Mouse (Mus musculus) intestine, postnatal 0 days (tissue): ENCODE data around the gene Cdc42bpa. TPM values are rescaled to one million over a fixed set of nuclear protein-coding genes. Genes with fewer than 3 reads are reported as not detected.

Experiments used
- ATAC-seq: fragments of 200-750 bp; cut with Nextera tagmentation; 2 replicates; pipeline ENCODE4 v1.8.0; 2017; ENCODE audit warnings: mild to moderate bottlenecking, moderate TSS enrichment, moderate library complexity
- H3K27ac ChIP-seq: fragments of 300-500 bp; sonication (generic); 2 replicates; pipeline ENCODE4 v1.5.1; 2014; ENCODE audit warnings: mild to moderate bottlenecking, low read depth, low read length, moderate library complexity
- H3K27me3 ChIP-seq: fragments of 300-500 bp; sonication (generic); replicated peaks from 2 replicates; pipeline ENCODE4 v1.6.1; 2014; ENCODE audit warnings: low read length, mixed read lengths; ENCODE audit not compliant: control insufficient read depth, insufficient read depth
- H3K36me3 ChIP-seq: fragments of 300-500 bp; sonication (generic); 2 replicates; pipeline ENCODE4 v1.6.1; 2014; ENCODE audit warnings: mild to moderate bottlenecking, moderate library complexity; ENCODE audit not compliant: control insufficient read depth, insufficient read depth
- H3K4me1 ChIP-seq: fragments of 300-500 bp; sonication (generic); replicated peaks from 2 replicates; pipeline ENCODE4 v1.6.1; 2014; ENCODE audit warnings: antibody characterized with exemption, low read length, mixed read lengths; ENCODE audit not compliant: control insufficient read depth, insufficient read depth
- H3K4me2 ChIP-seq: fragments of 300-500 bp; sonication (generic); replicated peaks from 2 replicates; pipeline ENCODE4 v1.6.1; 2014; ENCODE audit warnings: low read depth, mild to moderate bottlenecking, moderate library complexity
- H3K4me3 ChIP-seq: fragments of 300-500 bp; sonication (generic); 2 replicates; pipeline ENCODE4 v1.5.1; 2014; ENCODE audit warnings: low read depth, low read length
- H3K9ac ChIP-seq: fragments of 300-500 bp; sonication (generic); 2 replicates; pipeline ENCODE4 v1.6.1; 2014; ENCODE audit warnings: mild to moderate bottlenecking, low read depth, low read length
- H3K9me3 ChIP-seq: fragments of 300-500 bp; sonication (generic); 2 replicates; pipeline ENCODE4 v1.6.1; 2016; ENCODE audit warnings: mixed run types; ENCODE audit not compliant: control insufficient read depth
- CTCF ChIP-seq: sonication (generic); IDR thresholded peaks from 2 replicates; pipeline ENCODE4 v1.5.1; 2016; ENCODE audit warnings: low read depth, mild to moderate bottlenecking, control low read depth, antibody characterized with exemption, moderate library complexity
- WGBS: fragments of 180-500 bp; shearing (Covaris S2); extraction: QIAGEN DNeasy Blood & Tissue Kit; methylation state at CpG from one replicate; pipeline ENCODE4 v1.1.7; 2014; 5-methylcytosine and 5-hydroxymethylcytosine counted together
- polyA plus RNA-seq: library from polyadenylated mRNA; unstranded; fragments of >200 nt; fragmentation: Nextera tagmentation; extraction: Ambion mirVana; gene quantifications from 2 replicates; pipeline ENCODE4 v1.2.1, GENCODE M21; 2015

The Cdc42bpa gene
- polyA plus RNA-seq, 1 experiment from 2014 or later, result 9.2 TPM

DNA sequence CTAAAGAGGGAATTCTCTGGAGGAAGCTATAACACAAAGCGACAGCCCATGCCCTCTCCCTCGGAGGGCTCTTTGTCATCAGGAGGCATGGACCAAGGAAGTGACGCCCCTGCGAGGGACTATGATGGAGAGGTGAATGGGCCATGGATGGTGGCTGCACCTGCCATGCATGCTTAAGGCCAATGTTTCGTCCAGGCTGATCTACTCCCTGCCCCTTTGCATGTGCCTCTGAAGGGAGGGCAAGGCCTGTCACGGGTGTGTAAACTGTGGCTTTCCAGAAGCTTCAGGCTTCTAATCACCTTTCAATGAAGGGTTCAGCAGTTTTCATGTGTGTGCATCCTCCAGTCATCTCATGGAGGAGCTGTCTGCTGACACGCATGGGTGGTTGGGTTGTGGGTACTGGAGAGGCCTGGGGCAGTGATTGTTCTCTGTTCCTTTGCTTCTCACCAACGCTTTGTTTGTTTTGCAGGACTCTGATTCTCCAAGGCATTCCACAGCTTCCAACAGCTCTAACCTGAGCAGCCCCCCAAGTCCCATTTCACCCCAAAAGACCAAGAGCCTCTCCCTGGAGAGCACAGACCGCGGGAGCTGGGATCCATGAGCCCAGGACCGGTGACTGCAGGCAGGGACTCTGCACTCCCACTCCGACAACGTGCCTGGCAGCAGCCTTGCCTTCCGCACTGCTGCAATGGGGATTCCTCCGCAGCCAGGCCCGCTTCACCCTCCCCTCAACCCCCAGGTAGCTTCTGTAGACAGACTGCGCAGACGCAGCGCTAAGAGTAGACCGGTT lies 201.5 kb downstream of the Cdc42bpa start:
- Histone ChIP-seq H3K36me3 (peaks cover 36% of the 10 kb centered on the region), H3K9ac (no peak overlapping the region), H3K27me3 (no peaks in the 10 kb centered on the region), H3K9me3 (no peaks in the 10 kb centered on the region), H3K4me2 (no peak overlapping the region), H3K27ac (no peak overlapping the region), H3K4me1 (no peaks in the 10 kb centered on the region), H3K4me3 (no peak overlapping the region)
- no peak for TF ChIP-seq CTCF
- WGBS, result 87% methylated on average over 20 of the region's 20 CpGs
- ATAC-seq, result no peak

DNA sequence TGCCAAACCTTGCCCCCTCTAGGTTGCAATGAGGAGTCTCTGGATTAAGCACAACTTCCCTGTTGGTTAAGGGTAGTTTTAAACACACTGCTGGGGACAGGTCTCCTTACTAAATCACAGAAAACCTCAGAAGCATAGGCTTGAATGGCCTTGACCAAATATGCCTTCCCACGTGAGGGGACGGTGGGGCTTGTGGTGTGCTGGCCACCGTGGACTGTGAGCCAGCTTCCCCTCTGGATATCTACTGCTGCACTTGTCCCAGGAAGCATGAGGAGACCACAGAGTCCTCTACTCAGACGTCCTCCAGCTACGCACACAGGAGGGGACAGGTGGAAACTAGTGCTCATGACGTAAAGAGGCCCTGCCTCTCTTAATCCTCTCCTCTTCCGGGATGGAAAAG lies 202.7 kb downstream of the Cdc42bpa start:
- ATAC-seq, result no peak
- 81% methylated on average over 7 of the region's 7 CpGs for WGBS

DNA sequence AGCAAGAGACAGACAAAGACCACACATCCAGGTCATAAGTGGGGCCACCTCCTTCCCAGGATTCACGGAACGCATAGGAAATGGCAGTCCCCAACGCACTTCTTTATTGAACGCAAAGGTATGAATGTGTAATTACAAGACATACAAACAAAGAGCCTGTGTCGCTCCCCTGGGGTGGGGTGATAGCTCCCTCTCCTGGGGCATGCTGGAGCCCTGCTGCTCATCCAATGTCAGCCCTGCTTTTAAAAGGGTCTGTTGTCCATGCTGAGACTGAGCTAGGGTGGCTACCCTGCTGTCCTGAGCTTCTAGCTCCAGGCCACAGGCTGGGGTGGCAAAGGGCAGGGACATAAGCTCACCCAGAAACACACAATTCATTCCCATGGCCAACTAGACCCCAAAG lies 206.3 kb downstream of the Cdc42bpa start:
- TF ChIP-seq CTCF, result peak; percentile 42

More for the DNA sequence above, 202.7 kb downstream of the Cdc42bpa start:
- H3K27ac ChIP-seq, result no peak overlapping the region
- H3K27me3 ChIP-seq, result no peaks in the 10 kb centered on the region
- no peak overlapping the region for H3K4me2 ChIP-seq
- H3K4me3 ChIP-seq, result no peak overlapping the region
- H3K4me1 ChIP-seq, result no peaks in the 10 kb centered on the region
- TF ChIP-seq CTCF, result no peak
- H3K9me3 ChIP-seq, result no peaks in the 10 kb centered on the region
- H3K9ac ChIP-seq, result no peak overlapping the region
- H3K36me3 ChIP-seq, result peaks cover 48% of the 10 kb centered on the region

DNA sequence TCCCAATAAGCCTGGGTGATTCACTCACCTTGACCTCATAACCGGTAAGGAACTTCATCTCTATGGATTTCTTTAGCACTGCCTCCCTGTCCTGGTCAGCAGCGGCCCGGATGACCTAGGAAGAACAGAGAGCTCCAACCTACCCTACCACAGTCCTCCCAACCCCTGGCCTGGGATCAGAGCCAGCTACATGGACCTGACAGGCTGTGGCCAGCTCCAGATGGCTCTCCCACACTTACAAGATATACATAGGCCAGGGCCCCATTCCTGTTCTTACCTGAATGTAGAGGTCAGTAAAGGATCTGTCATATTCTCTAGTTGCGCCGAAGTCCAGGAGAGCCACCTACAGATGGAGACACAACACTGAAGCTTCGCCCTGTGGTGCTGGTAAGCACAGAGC lies 208.0 kb downstream of the Cdc42bpa start:
- ATAC-seq, result no peak
- H3K4me3 ChIP-seq, result no peak overlapping the region
- no peak overlapping the region for H3K27ac ChIP-seq
- TF ChIP-seq CTCF, result no peak
- no peak overlapping the region for H3K4me2 ChIP-seq
- peaks cover 49% of the 10 kb centered on the region for H3K36me3 ChIP-seq
- no peak overlapping the region for H3K9ac ChIP-seq
- WGBS, result 94% methylated on average over 6 of the region's 6 CpGs
- H3K4me1 ChIP-seq, result no peaks in the 10 kb centered on the region
- H3K9me3 ChIP-seq, result no peaks in the 10 kb centered on the region
- no peaks in the 10 kb centered on the region for H3K27me3 ChIP-seq

More for the DNA sequence above, 206.3 kb downstream of the Cdc42bpa start:
- H3K27ac ChIP-seq, result no peak overlapping the region
- no peaks in the 10 kb centered on the region for H3K9me3 ChIP-seq
- WGBS, result 85% methylated on average over 5 of the region's 5 CpGs
- ATAC-seq, result no peak
- no peak overlapping the region for H3K4me2 ChIP-seq
- no peaks in the 10 kb centered on the region for H3K4me1 ChIP-seq
- H3K4me3 ChIP-seq, result no peak overlapping the region
- no peaks in the 10 kb centered on the region for H3K27me3 ChIP-seq
- H3K36me3 ChIP-seq, result peaks cover 56% of the 10 kb centered on the region
- H3K9ac ChIP-seq, result no peak overlapping the region

DNA sequence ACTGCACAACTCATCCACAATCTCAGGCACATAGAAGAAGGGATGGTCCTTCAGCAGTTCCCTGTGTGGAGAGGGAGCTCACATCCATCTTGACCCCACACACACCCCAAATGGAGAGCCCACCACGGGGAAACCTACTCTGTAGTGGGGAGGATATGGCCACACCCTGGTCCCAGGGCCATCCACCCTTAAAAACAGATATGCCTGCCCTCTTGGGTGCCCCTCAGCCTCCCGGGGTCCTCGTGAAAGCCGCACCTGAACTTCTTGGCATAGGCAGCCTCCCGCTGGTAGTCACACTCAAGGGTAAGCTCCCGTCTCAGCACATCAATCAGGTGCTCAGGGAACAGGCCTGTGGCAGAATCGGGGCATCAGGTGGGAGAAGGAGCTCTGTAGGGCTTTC lies 208.9 kb downstream of the Cdc42bpa start:
- Histone ChIP-seq H3K4me3 (no peak overlapping the region), H3K4me1 (no peaks in the 10 kb centered on the region), H3K27me3 (no peaks in the 10 kb centered on the region), H3K9ac (no peak overlapping the region), H3K9me3 (no peaks in the 10 kb centered on the region), H3K36me3 (peaks cover 56% of the 10 kb centered on the region), H3K27ac (no peak overlapping the region), H3K4me2 (no peak overlapping the region)
- ATAC-seq, result no peak
- WGBS, result 92% methylated on average over 7 of the region's 7 CpGs
- TF ChIP-seq CTCF, result no peak

DNA sequence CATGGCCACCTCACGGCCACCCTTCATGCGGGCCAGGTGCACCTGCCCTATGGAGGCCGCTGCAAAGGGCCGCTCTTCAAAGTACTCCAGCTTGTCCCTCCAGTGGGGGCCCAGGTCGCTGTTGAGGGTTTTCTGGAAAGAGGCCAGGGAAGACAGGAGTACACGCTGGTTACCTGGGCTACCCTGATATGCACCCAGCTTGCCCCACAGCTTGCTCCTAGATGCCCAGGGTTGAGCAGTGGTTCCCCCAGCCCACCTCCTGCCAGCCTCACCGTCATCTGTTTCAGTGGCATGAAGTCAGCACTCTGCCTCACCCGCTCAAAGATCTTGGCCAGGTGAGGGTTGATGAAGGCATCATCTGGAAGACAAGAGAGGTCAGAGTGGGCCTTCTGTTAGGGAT lies 209.8 kb downstream of the Cdc42bpa start:
- TF ChIP-seq CTCF, result no peak
- Histone ChIP-seq H3K4me3 (no peak overlapping the region), H3K4me1 (no peaks in the 10 kb centered on the region), H3K27ac (no peak overlapping the region), H3K36me3 (peaks cover 55% of the 10 kb centered on the region), H3K9me3 (no peaks in the 10 kb centered on the region), H3K27me3 (no peaks in the 10 kb centered on the region), H3K9ac (no peak overlapping the region), H3K4me2 (no peak overlapping the region)
- no peak for ATAC-seq
- 88% methylated on average over 8 of the region's 8 CpGs for WGBS
